Mouse (Mus musculus) midbrain, embryonic 16.5 days (tissue): ENCODE data around the gene Mettl7a2. TPM values are rescaled to one million over a fixed set of nuclear protein-coding genes. Genes with fewer than 3 reads are reported as not detected.

Experiments used
- ATAC-seq: fragments of 200-750 bp; cut with Nextera tagmentation; 2 replicates; pipeline ENCODE4 v1.8.0; 2017; ENCODE audit warnings: moderate TSS enrichment
- H3K27ac ChIP-seq: fragments of 300-500 bp; sonication (generic); 2 replicates; pipeline ENCODE4 v1.5.1; 2014; ENCODE audit warnings: mild to moderate bottlenecking, low read length, mixed read lengths
- H3K27me3 ChIP-seq: fragments of 300-500 bp; sonication (generic); 2 replicates; pipeline ENCODE4 v1.6.1; 2014; ENCODE audit warnings: low read depth, low read length, mixed read lengths; ENCODE audit not compliant: control insufficient read depth, insufficient read depth
- H3K36me3 ChIP-seq: fragments of 300-500 bp; sonication (generic); 2 replicates; pipeline ENCODE4 v1.6.1; 2014; ENCODE audit warnings: mild to moderate bottlenecking, low read length, moderate library complexity, mixed read lengths; ENCODE audit not compliant: control insufficient read depth, insufficient read depth
- H3K4me1 ChIP-seq: fragments of 300-500 bp; sonication (generic); 2 replicates; pipeline ENCODE4 v1.6.1; 2014; ENCODE audit warnings: mild to moderate bottlenecking, low read length, mixed read lengths; ENCODE audit not compliant: control insufficient read depth, insufficient read depth
- H3K4me2 ChIP-seq: fragments of 300-500 bp; sonication (generic); 2 replicates; pipeline ENCODE4 v1.6.1; 2014; ENCODE audit warnings: mild to moderate bottlenecking, low read length, mixed read lengths
- H3K4me3 ChIP-seq: fragments of 300-500 bp; sonication (generic); 2 replicates; pipeline ENCODE4 v1.5.1; 2014; ENCODE audit warnings: low read depth, mild to moderate bottlenecking, low read length, moderate library complexity, mixed read lengths
- H3K9ac ChIP-seq: fragments of 300-500 bp; sonication (generic); 2 replicates; pipeline ENCODE4 v1.6.1; 2014; ENCODE audit warnings: low read depth, low read length, mixed read lengths
- H3K9me3 ChIP-seq: fragments of 300-500 bp; sonication (generic); replicated peaks from 2 replicates; pipeline ENCODE4 v1.6.1; 2014; ENCODE audit warnings: mild to moderate bottlenecking, low read length, mixed read lengths; ENCODE audit not compliant: control insufficient read depth, poor library complexity, severe bottlenecking
- WGBS: fragments of 180-500 bp; shearing (Covaris S2); extraction: QIAGEN DNeasy Blood & Tissue Kit; methylation state at CpG from one replicate; pipeline ENCODE4 v1.1.7; 2014; 5-methylcytosine and 5-hydroxymethylcytosine counted together
- polyA plus RNA-seq: library from polyadenylated mRNA; unstranded; fragments of >200 nt; fragmentation: Nextera tagmentation; extraction: Ambion mirVana; gene quantifications from 2 replicates; pipeline ENCODE4 v1.2.1, GENCODE M21; 2015

The Mettl7a2 gene
- polyA plus RNA-seq, 1 experiment from 2014 or later = not detected

DNA sequence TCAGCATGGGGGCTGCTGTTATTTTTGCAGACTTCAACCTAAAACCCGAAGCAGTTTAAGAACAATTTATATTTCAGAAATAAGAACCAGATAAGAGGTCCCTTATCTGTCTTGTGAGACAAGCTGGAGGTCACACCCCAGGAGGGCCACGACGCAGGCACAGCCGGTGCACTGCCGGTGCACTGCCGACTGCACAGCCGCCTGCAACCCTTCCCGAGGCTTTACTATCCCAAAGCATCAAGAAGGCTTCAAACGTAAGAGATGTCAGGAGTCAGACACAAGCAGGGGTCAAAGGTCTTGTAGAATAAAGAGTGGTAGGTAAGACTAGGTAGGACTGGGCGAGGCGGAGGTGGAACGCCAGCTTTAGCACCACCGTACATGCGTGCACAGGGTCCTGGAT is 49.3 kb downstream of the Mettl7a2 start:
- Histone ChIP-seq H3K9ac (no peak overlapping the region), H3K36me3 (peaks cover 47% of the 10 kb centered on the region), H3K4me3 (no peak overlapping the region), H3K27ac (no peak overlapping the region), H3K27me3 (no peaks in the 10 kb centered on the region), H3K4me1 (no peaks in the 10 kb centered on the region), H3K4me2 (no peak overlapping the region), H3K9me3 (no peaks in the 10 kb centered on the region)
- no peak for ATAC-seq
- 92% methylated on average over 14 of the region's 14 CpGs for WGBS

DNA sequence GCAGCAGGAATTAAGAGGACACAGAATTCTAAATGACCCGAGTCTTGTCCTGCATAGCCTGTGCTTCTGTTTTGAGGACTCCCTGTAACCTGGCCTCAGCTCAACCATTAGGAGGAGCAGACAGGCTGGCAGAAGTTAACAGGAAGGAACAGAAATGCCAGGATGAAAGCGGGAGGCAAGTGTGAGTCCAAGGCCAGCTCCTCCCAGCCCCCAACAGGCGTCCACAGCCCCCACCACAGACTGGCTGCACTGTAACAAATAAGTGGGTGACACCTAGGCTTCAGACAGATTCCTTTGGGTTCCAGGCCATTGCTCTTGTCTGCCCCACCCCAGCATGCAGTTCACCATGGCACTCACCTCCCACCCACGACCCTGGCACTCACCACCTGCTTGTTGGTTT is 49.8 kb downstream of the Mettl7a2 start:
- ATAC-seq = no peak
- no peak overlapping the region for H3K4me2 ChIP-seq
- H3K27me3 ChIP-seq = no peaks in the 10 kb centered on the region
- no peaks in the 10 kb centered on the region for H3K9me3 ChIP-seq
- H3K36me3 ChIP-seq = peaks cover 49% of the 10 kb centered on the region
- no peak overlapping the region for H3K27ac ChIP-seq
- no peak overlapping the region for H3K9ac ChIP-seq
- H3K4me3 ChIP-seq = no peak overlapping the region
- WGBS = 91% methylated on average over 4 of the region's 4 CpGs
- no peaks in the 10 kb centered on the region for H3K4me1 ChIP-seq

- Histone ChIP-seq H3K27me3 (no peaks in the 10 kb centered on the region), H3K4me3 (no peak overlapping the region), H3K4me1 (no peaks in the 10 kb centered on the region), H3K9me3 (no peaks in the 10 kb centered on the region), H3K27ac (no peak overlapping the region), H3K9ac (no peak overlapping the region), H3K36me3 (peaks cover 47% of the 10 kb centered on the region), H3K4me2 (no peak overlapping the region)
- ATAC-seq = no peak
- 91% methylated on average over 16 of the region's 16 CpGs for WGBS
Measured at GRCm38 (mm10) chr15:100403318-100404000, 50.5 kb downstream of the Mettl7a2 start.

- Histone ChIP-seq H3K4me2 (no peak overlapping the region), H3K4me1 (no peaks in the 10 kb centered on the region), H3K27me3 (no peaks in the 10 kb centered on the region), H3K4me3 (no peak overlapping the region), H3K27ac (no peak overlapping the region), H3K9ac (no peak overlapping the region), H3K9me3 (no peaks in the 10 kb centered on the region), H3K36me3 (peaks cover 41% of the 10 kb centered on the region)
- 96% methylated on average over 5 of the region's 5 CpGs for WGBS
- no peak for ATAC-seq
Measured at GRCm38 (mm10) chr15:100406088-100406487, 53.1 kb downstream of the Mettl7a2 start.

- Histone ChIP-seq H3K36me3 (peaks cover 17% of the 10 kb centered on the region; the same call in 1 of the 2 replicates), H3K27me3 (no peaks in the 10 kb centered on the region), H3K9me3 (no peaks in the 10 kb centered on the region), H3K4me1 (no peaks in the 10 kb centered on the region), H3K27ac (no peak overlapping the region), H3K9ac (no peak overlapping the region), H3K4me2 (no peak overlapping the region), H3K4me3 (no peak overlapping the region)
- WGBS = 70% methylated on average over 14 of the region's 14 CpGs
- no peak for ATAC-seq
Measured at GRCm38 (mm10) chr15:100410918-100411672, 58.1 kb downstream of the Mettl7a2 start.

Other genes starting within 250 kb of the Mettl7a2 start
- gene Atf1, start 125.4 kb upstream of the Mettl7a2 start, polyA plus RNA-seq = 11.4 and 15.2 TPM in 2 replicates
- gene Tmprss12, start 72.4 kb upstream of the Mettl7a2 start, polyA plus RNA-seq = not detected in 2 replicates
- gene Mettl7a1, start 49.1 kb upstream of the Mettl7a2 start, polyA plus RNA-seq = 3.7 and 4.8 TPM in 2 replicates
- gene Mettl7a3, start 18.3 kb upstream of the Mettl7a2 start, polyA plus RNA-seq = not detected in 2 replicates
- gene Methig1, start 51 bp upstream of the Mettl7a2 start, polyA plus RNA-seq = not detected in 2 replicates
- gene Higd1c, start 11.3 kb downstream of the Mettl7a2 start, polyA plus RNA-seq = not detected in 2 replicates
- 0.10 TPM in 2 replicates for gene Gm5475, start 68.9 kb downstream of the Mettl7a2 start, polyA plus RNA-seq
- gene Slc11a2, start 71.9 kb downstream of the Mettl7a2 start, polyA plus RNA-seq = 23.7 and 24.8 TPM in 2 replicates
- gene Letmd1, start 115.8 kb downstream of the Mettl7a2 start, polyA plus RNA-seq = 57.4 and 57.5 TPM in 2 replicates
- 48.1 and 51.3 TPM in 2 replicates for gene Csrnp2, start 142.3 kb downstream of the Mettl7a2 start, polyA plus RNA-seq
- gene Tfcp2, start 198.8 kb downstream of the Mettl7a2 start, polyA plus RNA-seq = 38.6 and 43.0 TPM in 2 replicates
- 33.1 and 36.4 TPM in 2 replicates for gene Pou6f1, start 246.8 kb downstream of the Mettl7a2 start, polyA plus RNA-seq